Mouse (Mus musculus) cerebellum, adult (tissue): ENCODE measurements around the gene Epn3.

Experiments used
- ATAC-seq: cut with Nextera tagmentation; 2 replicates; pipeline ENCODE4 v1.9.2; 2017; ENCODE audit warnings: mild to moderate bottlenecking, moderate library complexity, mixed read lengths; ENCODE audit not compliant: insufficient number of reproducible peaks, low FRiP score, low TSS enrichment

Gene Epn3

DNA sequence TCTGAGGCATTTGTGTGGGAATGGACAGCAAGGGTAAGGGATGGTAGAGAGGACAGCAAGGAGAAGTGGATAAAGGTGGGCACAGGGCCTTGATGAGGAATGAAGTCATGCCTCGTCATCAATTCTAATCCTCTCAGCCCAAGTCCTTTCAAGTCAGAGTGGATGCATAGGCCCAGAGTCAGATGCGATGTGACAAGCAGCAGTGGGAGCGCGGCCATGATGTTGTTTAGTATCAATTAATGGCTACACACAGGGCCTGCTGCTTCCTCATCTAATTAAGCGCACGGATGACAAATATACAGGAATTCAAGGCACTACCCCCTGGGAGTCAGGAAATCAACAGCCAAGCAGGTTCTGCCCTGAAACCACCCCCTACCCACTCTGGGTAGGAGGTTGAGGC, 59.4 kb downstream of the Epn3 start:
- ATAC-seq, result no peak
